Mouse (Mus musculus) olfactory bulb, adult 2 months (tissue): Measurements from ENCODE around the gene Usp54.

ENCODE experiments used
- CTCF ChIP-seq: fragments of 200-500 bp; IDR thresholded peaks from 2 replicates; pipeline ENCODE4 v1.5.1; 2012; ENCODE audit warnings: low read depth, mild to moderate bottlenecking, low read length, moderate library complexity; ENCODE audit not compliant: insufficient read depth
- POLR2A ChIP-seq: fragments of 200-500 bp; IDR thresholded peaks from 2 replicates; pipeline ENCODE4 v1.6.1; 2012; ENCODE audit warnings: mild to moderate bottlenecking, low read depth, low read length, moderate library complexity; ENCODE audit not compliant: insufficient read depth

DNA sequence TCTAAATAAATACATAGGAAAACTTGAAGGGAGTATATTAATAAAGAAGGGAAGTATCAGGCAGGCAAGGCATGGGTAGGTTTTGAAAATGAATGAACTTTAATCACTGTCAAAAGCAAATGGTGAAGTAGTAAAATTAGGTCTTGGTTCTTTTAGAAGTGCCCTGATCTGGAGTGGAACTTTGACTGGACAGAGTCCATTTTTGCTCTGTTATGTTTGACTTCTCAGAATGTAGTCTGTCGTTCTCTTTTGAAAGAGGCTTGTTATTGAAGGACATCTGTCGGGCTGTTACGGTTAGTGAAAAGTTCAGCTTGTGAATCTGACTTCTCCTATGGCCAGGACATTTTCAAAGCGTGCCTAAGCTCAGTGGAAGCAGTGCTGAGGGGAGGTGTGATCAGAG lies 37.0 kb upstream of the Usp54 start:
- TF ChIP-seq POLR2A = no peak
- no peak for TF ChIP-seq CTCF
